Mouse (Mus musculus) kidney, postnatal 0 days (tissue): ENCODE measurements around the gene Abhd6. TPM values are rescaled to one million over a fixed set of nuclear protein-coding genes. Genes with fewer than 3 reads are reported as not detected.
A peak's percentile ranks its signal among the peaks of the same experiment; 100 is the strongest.

Experiments used
- ATAC-seq: fragments of 200-750 bp; cut with Nextera tagmentation; replicated peaks from 2 replicates; pipeline ENCODE4 v1.8.0; 2017; ENCODE audit warnings: low read depth, moderate number of reproducible peaks, moderate TSS enrichment, moderate library complexity; ENCODE audit not compliant: low FRiP score
- DNase-seq: peaks from one replicate; pipeline ENCODE4 v3.0.0-alpha.2; 2016; ENCODE audit warnings: low spot score
- H3K27ac ChIP-seq: fragments of 300-500 bp; sonication (generic); 2 replicates; pipeline ENCODE4 v1.5.1; 2014; ENCODE audit warnings: mild to moderate bottlenecking
- H3K27me3 ChIP-seq: fragments of 300-500 bp; sonication (generic); 2 replicates; pipeline ENCODE4 v1.6.1; 2014; ENCODE audit warnings: low read length, mixed read lengths; ENCODE audit not compliant: insufficient read depth
- H3K36me3 ChIP-seq: fragments of 300-500 bp; sonication (generic); 2 replicates; pipeline ENCODE4 v1.6.1; 2014; ENCODE audit warnings: low read length, mixed read lengths; ENCODE audit not compliant: insufficient read depth
- H3K4me1 ChIP-seq: fragments of 300-500 bp; sonication (generic); replicated peaks from 2 replicates; pipeline ENCODE4 v1.6.1; 2014; ENCODE audit warnings: antibody characterized with exemption, low read length, mixed read lengths; ENCODE audit not compliant: insufficient read depth
- H3K4me2 ChIP-seq: fragments of 300-500 bp; sonication (generic); 2 replicates; pipeline ENCODE4 v1.6.1; 2014; ENCODE audit warnings: mild to moderate bottlenecking, low read length, moderate library complexity, mixed read lengths
- H3K4me3 ChIP-seq: fragments of 300-500 bp; sonication (generic); replicated peaks from 2 replicates; pipeline ENCODE4 v1.5.1; 2014; ENCODE audit warnings: low read depth, low read length
- H3K9ac ChIP-seq: fragments of 300-500 bp; sonication (generic); 2 replicates; pipeline ENCODE4 v1.6.1; 2014; ENCODE audit warnings: low read depth, low read length
- H3K9me3 ChIP-seq: fragments of 300-500 bp; sonication (generic); replicated peaks from 2 replicates; pipeline ENCODE4 v1.6.1; 2016; ENCODE audit warnings: low read length, inconsistent platforms, mixed read lengths
- CTCF ChIP-seq: IDR thresholded peaks from 2 replicates; pipeline ENCODE4 v1.5.1; 2016; ENCODE audit warnings: antibody characterized with exemption, low read depth, mild to moderate bottlenecking, moderate library complexity
- WGBS: fragments of 180-500 bp; shearing (Covaris S2); extraction: QIAGEN DNeasy Blood & Tissue Kit; methylation state at CpG from one replicate; pipeline ENCODE4 v1.1.7; 2014; 5-methylcytosine and 5-hydroxymethylcytosine counted together
- polyA plus RNA-seq: library from polyadenylated mRNA; unstranded; fragments of >200 nt; fragmentation: Nextera tagmentation; extraction: Ambion mirVana; gene quantifications from 2 replicates; pipeline ENCODE4 v1.2.1, GENCODE M21; 2015

Gene Abhd6
- polyA plus RNA-seq, 1 experiment from 2014 or later = 41.6 TPM

GRCm38 (mm10) chr14:8007923-8008322 lies 5.2 kb downstream of the Abhd6 start:
- no peaks in the 10 kb centered on the region for H3K9me3 ChIP-seq
- H3K27me3 ChIP-seq = no peaks in the 10 kb centered on the region
- H3K27ac ChIP-seq = no peak overlapping the region
- H3K4me2 ChIP-seq = no peak overlapping the region
- no peak for TF ChIP-seq CTCF
- WGBS = 84% methylated on average over 10 of the region's 10 CpGs
- H3K4me3 ChIP-seq = no peak overlapping the region
- ATAC-seq (no peak), DNase-seq (no peak)
- H3K9ac ChIP-seq = no peak overlapping the region
- 0 out of 2 replicates have a peak, but pooled peaks cover 10% of the 10 kb centered on the region for H3K4me1 ChIP-seq
- no peaks in the 10 kb centered on the region for H3K36me3 ChIP-seq

DNA sequence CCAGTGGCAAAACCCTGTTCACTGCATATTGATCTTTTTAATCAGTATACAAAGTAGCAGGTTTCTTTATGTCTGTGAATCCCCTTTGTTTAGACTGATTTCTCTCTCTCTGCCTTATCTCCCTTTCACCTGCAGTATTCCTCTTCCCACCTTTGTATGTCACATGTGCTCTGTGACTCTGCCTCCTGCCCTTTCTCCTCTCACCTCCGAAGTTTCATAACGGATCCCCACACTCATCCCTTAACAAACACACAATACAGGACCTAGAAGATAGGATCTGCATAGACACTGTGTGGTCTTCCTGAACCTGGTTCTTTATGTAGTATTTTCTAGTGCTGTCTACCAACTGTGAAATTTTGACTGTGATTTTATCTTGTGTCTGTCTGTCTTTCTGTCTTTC lies 8.6 kb downstream of the Abhd6 start:
- 88% methylated on average over 2 of the region's 2 CpGs for WGBS
- Histone ChIP-seq H3K36me3 (no peaks in the 10 kb centered on the region), H3K4me2 (no peak overlapping the region), H3K4me3 (no peak overlapping the region), H3K4me1 (no peaks in the 10 kb centered on the region), H3K9ac (no peak overlapping the region), H3K27me3 (no peaks in the 10 kb centered on the region), H3K27ac (no peak overlapping the region), H3K9me3 (no peaks in the 10 kb centered on the region)
- no peak for ATAC-seq
- no peak for TF ChIP-seq CTCF
- no peak for DNase-seq

DNA sequence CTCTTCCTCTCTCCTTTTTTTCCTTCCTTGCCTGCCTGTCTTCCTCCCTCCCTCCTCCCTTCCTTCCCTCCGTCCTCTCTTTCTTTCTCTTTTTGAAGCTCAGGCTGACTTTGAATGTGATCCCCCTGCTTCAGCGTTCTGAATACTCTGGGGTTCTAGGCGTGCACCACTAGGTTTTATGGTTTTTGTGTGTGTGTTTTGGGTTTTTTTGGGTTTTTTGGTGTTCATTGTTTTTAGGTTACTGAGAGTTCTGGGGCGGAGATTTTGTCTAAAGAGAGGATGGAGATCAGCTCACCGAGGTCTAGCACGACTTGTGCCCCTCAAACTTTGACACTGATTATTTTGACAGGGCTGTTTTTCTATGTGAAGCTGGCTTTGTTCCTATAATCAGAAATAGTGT lies 9.2 kb downstream of the Abhd6 start:
- Histone ChIP-seq H3K4me1 (no peaks in the 10 kb centered on the region), H3K4me3 (no peak overlapping the region), H3K9ac (no peak overlapping the region), H3K36me3 (no peaks in the 10 kb centered on the region), H3K4me2 (no peak overlapping the region), H3K9me3 (no peaks in the 10 kb centered on the region), H3K27ac (no peak overlapping the region), H3K27me3 (no peaks in the 10 kb centered on the region)
- no peak for DNase-seq
- TF ChIP-seq CTCF = no peak
- ATAC-seq = no peak
- 71% methylated on average over 6 of the region's 6 CpGs for WGBS

DNA sequence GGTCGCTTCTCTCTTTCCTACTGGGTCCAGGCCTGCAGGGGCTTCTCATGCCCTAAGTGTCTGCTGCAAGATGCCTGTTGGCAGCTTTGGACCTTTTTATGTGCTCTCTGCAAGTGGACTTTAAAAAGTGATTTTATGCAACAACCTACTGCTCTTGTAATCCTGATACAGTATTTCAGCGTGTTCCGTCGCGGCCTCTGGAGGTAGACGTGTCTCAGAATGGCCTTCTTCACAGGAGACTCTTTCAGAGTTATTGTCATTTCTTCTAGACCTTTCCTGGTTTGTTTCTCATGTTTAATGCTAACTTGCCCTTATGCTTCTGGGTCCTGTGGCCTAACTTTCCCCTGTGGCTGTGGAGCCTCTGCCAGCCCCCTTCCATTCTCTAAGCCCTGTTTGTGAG lies 13.1 kb downstream of the Abhd6 start:
- 88% methylated on average over 6 of the region's 6 CpGs for WGBS
- Histone ChIP-seq H3K27me3 (no peaks in the 10 kb centered on the region), H3K4me3 (no peak overlapping the region), H3K36me3 (no peaks in the 10 kb centered on the region), H3K9me3 (no peaks in the 10 kb centered on the region), H3K9ac (no peak overlapping the region), H3K4me2 (no peak overlapping the region), H3K27ac (peak overlapping the region; percentile 57), H3K4me1 (no peaks in the 10 kb centered on the region)
- no peak for TF ChIP-seq CTCF
- ATAC-seq = no peak
- no peak for DNase-seq

- H3K4me2 ChIP-seq = no peak overlapping the region
- no peaks in the 10 kb centered on the region for H3K27me3 ChIP-seq
- no peak for TF ChIP-seq CTCF
- H3K4me3 ChIP-seq = no peak overlapping the region
- WGBS = 60% methylated on average over 6 of the region's 6 CpGs
- no peaks in the 10 kb centered on the region for H3K36me3 ChIP-seq
- no peak for DNase-seq
- H3K27ac ChIP-seq = peak overlapping the region; percentile 57
- H3K9me3 ChIP-seq = no peaks in the 10 kb centered on the region
- peak; percentile 74 for ATAC-seq
- no peak overlapping the region for H3K9ac ChIP-seq
- H3K4me1 ChIP-seq = no peaks in the 10 kb centered on the region
Measured at GRCm38 (mm10) chr14:8016276-8016675, 13.6 kb downstream of the Abhd6 start.

DNA sequence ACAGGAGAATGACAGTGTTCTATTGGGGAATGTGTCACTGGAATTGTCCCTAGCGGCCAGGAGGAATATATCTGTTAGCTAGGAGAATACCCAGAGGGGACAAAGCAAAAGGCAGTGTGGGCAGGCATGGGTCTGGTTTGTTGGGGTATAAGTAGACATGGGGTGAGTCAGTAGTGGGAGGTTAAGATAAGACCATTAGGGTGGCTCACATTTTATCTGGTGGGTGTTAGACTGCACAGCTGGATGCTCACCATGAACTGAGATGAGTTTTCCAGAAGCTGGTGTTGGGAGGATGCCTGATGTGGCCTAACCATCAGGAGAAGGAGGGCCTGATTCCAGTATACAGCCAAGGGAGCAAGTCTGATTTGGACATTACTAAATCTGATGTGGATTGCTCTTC lies 14.2 kb downstream of the Abhd6 start:
- no peaks in the 10 kb centered on the region for H3K27me3 ChIP-seq
- ATAC-seq = no peak
- H3K36me3 ChIP-seq = no peaks in the 10 kb centered on the region
- no peak overlapping the region for H3K9ac ChIP-seq
- H3K27ac ChIP-seq = 0 out of 2 replicates have a peak overlapping the region, but pooled peaks have one; percentile 19
- no peak overlapping the region for H3K4me3 ChIP-seq
- no peaks in the 10 kb centered on the region for H3K4me1 ChIP-seq
- H3K4me2 ChIP-seq = no peak overlapping the region
- DNase-seq = no peak
- WGBS = 70% methylated on average over 1 of the region's 1 CpGs
- TF ChIP-seq CTCF = no peak
- no peaks in the 10 kb centered on the region for H3K9me3 ChIP-seq

GRCm38 (mm10) chr14:8020011-8020410 lies 17.3 kb downstream of the Abhd6 start:
- 97% methylated on average over 1 of the region's 1 CpGs for WGBS
- no peaks in the 10 kb centered on the region for H3K36me3 ChIP-seq

More at GRCm38 (mm10) chr14:8020011-8020410, 17.3 kb downstream of the Abhd6 start:
- H3K27ac ChIP-seq = no peak overlapping the region
- H3K4me3 ChIP-seq = no peak overlapping the region
- no peak overlapping the region for H3K9ac ChIP-seq
- no peaks in the 10 kb centered on the region for H3K4me1 ChIP-seq
- H3K9me3 ChIP-seq = no peaks in the 10 kb centered on the region
- H3K27me3 ChIP-seq = no peaks in the 10 kb centered on the region
- no peak for TF ChIP-seq CTCF
- H3K4me2 ChIP-seq = no peak overlapping the region
- DNase-seq (no peak), ATAC-seq (no peak)
